Mouse (Mus musculus) kidney, postnatal 0 days (tissue): ENCODE data around the gene Rap1gap. TPM values are rescaled to one million over a fixed set of nuclear protein-coding genes. Genes with fewer than 3 reads are reported as not detected.
A peak's percentile ranks its signal among the peaks of the same experiment; 100 is the strongest.

Experiments
- ATAC-seq: fragments of 200-750 bp; cut with Nextera tagmentation; replicated peaks from 2 replicates; pipeline ENCODE4 v1.8.0; 2017; ENCODE audit warnings: low read depth, moderate number of reproducible peaks, moderate TSS enrichment, moderate library complexity; ENCODE audit not compliant: low FRiP score
- DNase-seq: peaks from one replicate; pipeline ENCODE4 v3.0.0-alpha.2; 2016; ENCODE audit warnings: low spot score
- H3K27ac ChIP-seq: fragments of 300-500 bp; sonication (generic); 2 replicates; pipeline ENCODE4 v1.5.1; 2014; ENCODE audit warnings: mild to moderate bottlenecking
- H3K27me3 ChIP-seq: fragments of 300-500 bp; sonication (generic); 2 replicates; pipeline ENCODE4 v1.6.1; 2014; ENCODE audit warnings: low read length, mixed read lengths; ENCODE audit not compliant: insufficient read depth
- H3K36me3 ChIP-seq: fragments of 300-500 bp; sonication (generic); 2 replicates; pipeline ENCODE4 v1.6.1; 2014; ENCODE audit warnings: low read length, mixed read lengths; ENCODE audit not compliant: insufficient read depth
- H3K4me1 ChIP-seq: fragments of 300-500 bp; sonication (generic); replicated peaks from 2 replicates; pipeline ENCODE4 v1.6.1; 2014; ENCODE audit warnings: antibody characterized with exemption, low read length, mixed read lengths; ENCODE audit not compliant: insufficient read depth
- H3K4me2 ChIP-seq: fragments of 300-500 bp; sonication (generic); 2 replicates; pipeline ENCODE4 v1.6.1; 2014; ENCODE audit warnings: mild to moderate bottlenecking, low read length, moderate library complexity, mixed read lengths
- H3K4me3 ChIP-seq: fragments of 300-500 bp; sonication (generic); replicated peaks from 2 replicates; pipeline ENCODE4 v1.5.1; 2014; ENCODE audit warnings: low read depth, low read length
- H3K9ac ChIP-seq: fragments of 300-500 bp; sonication (generic); 2 replicates; pipeline ENCODE4 v1.6.1; 2014; ENCODE audit warnings: low read depth, low read length
- H3K9me3 ChIP-seq: fragments of 300-500 bp; sonication (generic); replicated peaks from 2 replicates; pipeline ENCODE4 v1.6.1; 2016; ENCODE audit warnings: low read length, inconsistent platforms, mixed read lengths
- CTCF ChIP-seq: IDR thresholded peaks from 2 replicates; pipeline ENCODE4 v1.5.1; 2016; ENCODE audit warnings: antibody characterized with exemption, low read depth, mild to moderate bottlenecking, moderate library complexity
- WGBS: fragments of 180-500 bp; shearing (Covaris S2); extraction: QIAGEN DNeasy Blood & Tissue Kit; methylation state at CpG from one replicate; pipeline ENCODE4 v1.1.7; 2014; 5-methylcytosine and 5-hydroxymethylcytosine counted together
- polyA plus RNA-seq: library from polyadenylated mRNA; unstranded; fragments of >200 nt; fragmentation: Nextera tagmentation; extraction: Ambion mirVana; gene quantifications from 2 replicates; pipeline ENCODE4 v1.2.1, GENCODE M21; 2015

Rap1gap gene
- polyA plus RNA-seq, 1 experiment from 2014 or later = 30.6 TPM

DNA sequence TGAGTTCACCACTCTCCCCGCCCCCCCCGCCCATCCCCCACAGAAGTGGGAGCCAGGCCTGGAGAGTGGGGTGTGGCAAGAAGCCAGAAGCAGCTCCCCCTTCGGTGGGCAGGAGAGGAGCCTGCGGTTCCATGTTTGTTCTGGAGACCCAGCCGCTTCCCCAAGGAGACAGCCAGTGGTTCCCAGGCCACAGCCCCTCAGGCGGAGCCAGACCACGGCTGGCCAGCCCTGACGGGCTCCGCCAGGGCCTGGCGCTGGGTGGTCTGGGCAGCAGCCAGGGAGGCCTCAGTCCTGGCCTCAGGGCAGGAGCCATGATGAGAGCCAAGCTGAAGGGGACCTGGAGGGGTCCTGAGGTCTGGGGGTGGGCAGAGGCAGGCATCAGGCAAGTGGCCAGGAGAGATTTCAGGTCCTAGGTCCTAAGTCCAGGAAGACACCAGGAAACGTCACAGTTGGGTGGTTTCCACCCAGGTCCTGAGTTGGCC lies 71.7 kb downstream of the Rap1gap start:
- Histone ChIP-seq H3K27ac (no peak overlapping the region), H3K27me3 (no peaks in the 10 kb centered on the region), H3K4me2 (no peak overlapping the region), H3K4me1 (no peaks in the 10 kb centered on the region; the same call in 1 of the 2 replicates), H3K9ac (no peak overlapping the region), H3K36me3 (no peaks in the 10 kb centered on the region), H3K9me3 (no peaks in the 10 kb centered on the region), H3K4me3 (no peak overlapping the region)
- no peak; the same call in 1 of the 2 replicates for ATAC-seq
- TF ChIP-seq CTCF = no peak
- no peak for DNase-seq
- 38% methylated on average over 10 of the region's 11 CpGs for WGBS

DNA sequence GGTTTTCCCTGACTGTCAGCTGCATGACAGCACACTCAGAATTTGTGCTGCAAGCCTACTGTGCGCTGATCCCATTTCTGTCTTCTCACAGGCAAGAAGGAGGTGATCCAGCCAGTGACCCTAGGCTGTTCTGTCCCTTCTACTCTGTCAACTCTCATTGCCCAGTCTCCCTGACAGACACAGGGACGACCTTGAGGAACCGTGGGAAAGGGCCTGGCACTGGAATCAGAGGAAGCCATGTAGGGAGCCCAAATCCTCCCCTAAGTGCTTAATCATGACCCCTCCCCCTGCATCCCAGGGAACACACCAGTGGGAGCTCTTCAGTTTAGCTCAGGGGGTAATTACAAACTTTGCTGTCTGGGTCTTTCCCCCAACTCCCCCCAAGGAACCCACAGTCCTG lies 73.2 kb downstream of the Rap1gap start:
- DNase-seq = no peak
- H3K9ac ChIP-seq = no peak overlapping the region
- H3K9me3 ChIP-seq = no peaks in the 10 kb centered on the region
- TF ChIP-seq CTCF = no peak
- no peaks in the 10 kb centered on the region for H3K36me3 ChIP-seq
- H3K4me2 ChIP-seq = no peak overlapping the region
- ATAC-seq = no peak
- no peak overlapping the region for H3K4me3 ChIP-seq
- H3K27me3 ChIP-seq = no peaks in the 10 kb centered on the region
- 63% methylated on average over 3 of the region's 3 CpGs for WGBS
- H3K4me1 ChIP-seq = no peaks in the 10 kb centered on the region; the same call in 1 of the 2 replicates
- no peak overlapping the region for H3K27ac ChIP-seq

DNA sequence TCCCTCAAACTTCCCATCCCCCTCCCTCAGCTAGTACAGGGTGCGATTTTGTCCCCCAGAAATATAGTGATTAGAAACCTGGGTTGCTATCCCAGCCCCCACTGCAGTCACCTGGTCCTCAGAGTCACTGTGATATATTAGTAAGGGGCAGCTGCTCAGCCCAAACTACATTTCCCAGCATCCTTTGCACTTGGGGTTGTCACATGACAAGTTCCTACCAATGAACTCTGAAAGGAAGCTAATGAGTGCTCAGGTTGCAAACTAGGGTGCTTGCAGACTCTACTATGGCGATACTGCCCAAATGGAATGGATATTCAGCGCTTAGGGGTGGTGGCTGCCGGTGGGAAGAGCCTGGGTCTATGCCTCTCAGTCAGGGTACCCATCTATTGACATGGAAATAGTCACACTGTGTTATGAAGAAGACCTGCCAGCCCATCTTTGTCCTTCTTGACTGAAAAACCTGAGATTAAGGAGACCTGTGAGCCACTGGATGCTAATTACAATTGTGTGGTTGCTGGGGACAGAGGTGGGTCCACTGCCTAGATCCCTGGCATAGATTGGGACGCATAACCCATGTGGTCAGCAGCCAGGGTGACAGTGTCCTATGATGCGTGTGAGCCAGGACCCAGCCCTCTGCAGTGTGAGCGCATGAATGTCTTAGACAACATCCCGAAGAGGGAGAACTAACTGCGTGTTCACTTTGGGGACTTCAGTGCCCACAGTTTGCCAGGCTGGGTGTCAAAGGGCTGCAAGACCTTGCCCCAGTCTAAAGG lies 74.8 kb downstream of the Rap1gap start:
- DNase-seq (peak; percentile 72), ATAC-seq (0 out of 2 replicates have a peak, but pooled peaks have one; percentile 25)
- 49% methylated on average over 9 of the region's 9 CpGs for WGBS
- H3K27ac ChIP-seq = no peak overlapping the region
- no peak overlapping the region for H3K4me3 ChIP-seq
- no peaks in the 10 kb centered on the region for H3K9me3 ChIP-seq
- H3K9ac ChIP-seq = no peak overlapping the region
- no peaks in the 10 kb centered on the region; the same call in 1 of the 2 replicates for H3K4me1 ChIP-seq
- no peaks in the 10 kb centered on the region for H3K27me3 ChIP-seq
- no peaks in the 10 kb centered on the region for H3K36me3 ChIP-seq
- no peak overlapping the region for H3K4me2 ChIP-seq
- no peak for TF ChIP-seq CTCF

DNA sequence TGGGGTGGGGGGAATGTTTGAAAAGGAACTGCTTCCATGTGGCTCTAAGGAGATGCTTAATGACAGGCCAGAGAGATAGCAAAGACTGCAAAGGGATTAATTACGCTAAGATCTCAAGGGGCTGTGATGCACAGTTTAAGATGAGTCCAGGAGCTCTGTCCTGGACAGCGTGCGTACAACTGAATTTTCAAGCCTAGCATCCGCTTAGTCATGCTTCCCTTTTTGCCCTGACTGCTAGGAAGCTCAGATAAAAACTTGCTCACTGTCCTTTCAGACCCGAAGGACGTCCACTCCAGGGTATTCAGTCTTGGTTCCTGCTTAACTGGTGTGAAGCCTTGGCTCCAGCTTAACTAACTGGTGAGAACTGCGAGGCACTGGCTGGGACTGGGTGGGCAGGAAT lies 75.8 kb downstream of the Rap1gap start:
- no peak overlapping the region for H3K4me3 ChIP-seq
- no peak for TF ChIP-seq CTCF
- DNase-seq = no peak
- no peak for ATAC-seq
- H3K9ac ChIP-seq = no peak overlapping the region
- H3K27me3 ChIP-seq = no peaks in the 10 kb centered on the region
- no peaks in the 10 kb centered on the region for H3K9me3 ChIP-seq
- H3K4me2 ChIP-seq = no peak overlapping the region
- H3K4me1 ChIP-seq = no peaks in the 10 kb centered on the region; the same call in 1 of the 2 replicates
- H3K27ac ChIP-seq = no peak overlapping the region
- WGBS = 85% methylated on average over 7 of the region's 7 CpGs
- H3K36me3 ChIP-seq = no peaks in the 10 kb centered on the region

DNA sequence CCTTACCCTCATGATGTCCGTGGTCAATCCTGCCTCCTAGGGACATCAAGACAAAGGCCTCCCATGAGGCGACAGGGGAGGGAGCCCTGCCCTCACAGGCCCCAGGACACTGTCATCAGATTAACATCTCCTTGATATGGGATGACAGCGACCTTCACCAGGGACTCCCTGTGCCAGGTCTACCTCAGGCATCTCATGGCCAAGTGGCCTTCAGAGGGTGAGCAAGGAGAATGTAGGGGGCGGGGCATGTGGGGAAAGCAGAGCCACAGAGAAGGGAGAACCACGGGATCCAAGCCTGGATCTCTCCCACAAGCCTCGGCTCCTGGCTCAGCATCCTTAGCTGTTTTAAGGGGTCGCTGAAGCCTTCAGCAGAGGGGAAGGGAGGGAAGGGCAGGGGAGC lies 79.3 kb downstream of the Rap1gap start:
- H3K9ac ChIP-seq = no peak overlapping the region
- DNase-seq = no peak
- no peaks in the 10 kb centered on the region for H3K27me3 ChIP-seq
- no peak overlapping the region for H3K4me2 ChIP-seq
- H3K9me3 ChIP-seq = no peaks in the 10 kb centered on the region
- no peak overlapping the region for H3K27ac ChIP-seq
- no peak for TF ChIP-seq CTCF
- ATAC-seq = no peak
- no peak overlapping the region for H3K4me3 ChIP-seq
- 74% methylated on average over 7 of the region's 7 CpGs for WGBS
- no peaks in the 10 kb centered on the region for H3K36me3 ChIP-seq
- no peaks in the 10 kb centered on the region for H3K4me1 ChIP-seq

GRCm38 (mm10) chr4:137744433-137744918 lies 80.0 kb downstream of the Rap1gap start:
- no peaks in the 10 kb centered on the region for H3K36me3 ChIP-seq
- DNase-seq = no peak
- no peaks in the 10 kb centered on the region for H3K9me3 ChIP-seq
- no peak for ATAC-seq
- no peak overlapping the region for H3K9ac ChIP-seq
- no peak overlapping the region for H3K27ac ChIP-seq
- WGBS = 70% methylated on average over 13 of the region's 13 CpGs
- H3K4me2 ChIP-seq = no peak overlapping the region
- H3K4me3 ChIP-seq = no peak overlapping the region
- no peaks in the 10 kb centered on the region for H3K27me3 ChIP-seq
- TF ChIP-seq CTCF = peak; percentile 59
- no peaks in the 10 kb centered on the region for H3K4me1 ChIP-seq
